Mouse (Mus musculus) embryonic facial prominence, embryonic 15.5 days (tissue): ENCODE measurements around the gene Fam122a. TPM values are rescaled to one million over a fixed set of nuclear protein-coding genes. Genes with fewer than 3 reads are reported as not detected.

Experiments used
- ATAC-seq: fragments of 200-750 bp; cut with Nextera tagmentation; 2 replicates; pipeline ENCODE4 v1.8.0; 2017; ENCODE audit warnings: low read depth, moderate TSS enrichment; ENCODE audit not compliant: insufficient number of reproducible peaks, low FRiP score, low TSS enrichment
- H3K27ac ChIP-seq: fragments of 300-500 bp; sonication (generic); replicated peaks from 2 replicates; pipeline ENCODE4 v1.5.1; 2015; ENCODE audit warnings: mild to moderate bottlenecking, inconsistent platforms
- H3K27me3 ChIP-seq: fragments of 300-500 bp; sonication (generic); 2 replicates; pipeline ENCODE4 v1.6.1; 2015; ENCODE audit warnings: inconsistent platforms
- H3K36me3 ChIP-seq: fragments of 300-500 bp; sonication (generic); 2 replicates; pipeline ENCODE4 v1.6.1; 2015; ENCODE audit warnings: mild to moderate bottlenecking, inconsistent platforms
- H3K4me1 ChIP-seq: fragments of 300-500 bp; sonication (generic); 2 replicates; pipeline ENCODE4 v1.6.1; 2015; ENCODE audit warnings: inconsistent platforms
- H3K4me2 ChIP-seq: fragments of 300-500 bp; sonication (generic); replicated peaks from 2 replicates; pipeline ENCODE4 v1.6.1; 2015; ENCODE audit warnings: mild to moderate bottlenecking, inconsistent platforms
- H3K4me3 ChIP-seq: fragments of 300-500 bp; sonication (generic); replicated peaks from 2 replicates; pipeline ENCODE4 v1.5.1; 2015; ENCODE audit warnings: mild to moderate bottlenecking, inconsistent platforms
- H3K9ac ChIP-seq: fragments of 300-500 bp; sonication (generic); 2 replicates; pipeline ENCODE4 v1.6.1; 2015; ENCODE audit warnings: inconsistent platforms
- H3K9me3 ChIP-seq: fragments of 300-500 bp; sonication (generic); replicated peaks from 2 replicates; pipeline ENCODE4 v1.6.1; 2016; ENCODE audit warnings: inconsistent platforms
- WGBS: fragments of 180-500 bp; shearing (Covaris S2); methylation state at CpG from one replicate; pipeline ENCODE4 v1.1.7; 2015; 5-methylcytosine and 5-hydroxymethylcytosine counted together
- polyA plus RNA-seq: library from polyadenylated mRNA; unstranded; fragments of >200 nt; fragmentation: Nextera tagmentation; extraction: Ambion mirVana; gene quantifications from 2 replicates; pipeline ENCODE4 v1.2.1, GENCODE M21; 2015

Gene Fam122a
- polyA plus RNA-seq = 55.5 and 56.6 TPM in 2 replicates

- Histone ChIP-seq H3K36me3 (no peaks in the 10 kb centered on the region), H3K27me3 (no peaks in the 10 kb centered on the region), H3K4me1 (peaks cover 10% of the 10 kb centered on the region), H3K9ac (peak within 1 kb of the TSS; percentile 91), H3K27ac (peak within 1 kb of the TSS; percentile 93), H3K9me3 (no peaks in the 10 kb centered on the region), H3K4me2 (peak within 1 kb of the TSS; percentile 67), H3K4me3 (peak within 1 kb of the TSS; percentile 67)
- WGBS = under 1% methylated on average over 83 of the region's 92 CpGs
- ATAC-seq = peak; percentile 97
These were observed at the start of gene Fam122a for GRCm38 (mm10) chr19:24476929-24477882. Gene Fam122a, minus strand, starts transcription at chr19:24477356.

GRCm38 (mm10) chr19:24523476-24524313 lies 46.5 kb upstream of the Fam122a start:
- Histone ChIP-seq H3K4me2 (no peak overlapping the region), H3K36me3 (no peaks in the 10 kb centered on the region), H3K9ac (no peak overlapping the region), H3K4me1 (no peaks in the 10 kb centered on the region), H3K27me3 (no peaks in the 10 kb centered on the region), H3K27ac (no peak overlapping the region), H3K4me3 (no peak overlapping the region), H3K9me3 (no peaks in the 10 kb centered on the region)
- no peak for ATAC-seq
- WGBS = 76% methylated on average over 15 of the region's 15 CpGs

GRCm38 (mm10) chr19:24521997-24522396 lies 44.8 kb upstream of the Fam122a start:
- Histone ChIP-seq H3K4me3 (no peak overlapping the region), H3K9ac (no peak overlapping the region), H3K4me2 (no peak overlapping the region), H3K4me1 (no peaks in the 10 kb centered on the region), H3K27ac (no peak overlapping the region), H3K27me3 (no peaks in the 10 kb centered on the region), H3K36me3 (no peaks in the 10 kb centered on the region), H3K9me3 (no peaks in the 10 kb centered on the region)
- no peak for ATAC-seq
- WGBS = 84% methylated on average over 7 of the region's 7 CpGs

GRCm38 (mm10) chr19:24521146-24521545 lies 44.0 kb upstream of the Fam122a start:
- Histone ChIP-seq H3K9me3 (no peaks in the 10 kb centered on the region), H3K27ac (no peak overlapping the region)
- WGBS = 81% methylated on average over 9 of the region's 9 CpGs

GRCm38 (mm10) chr19:24519732-24520409 lies 42.7 kb upstream of the Fam122a start:
- Histone ChIP-seq H3K4me2 (no peak overlapping the region), H3K9ac (no peak overlapping the region), H3K36me3 (no peaks in the 10 kb centered on the region), H3K27ac (no peak overlapping the region), H3K9me3 (no peaks in the 10 kb centered on the region), H3K27me3 (no peaks in the 10 kb centered on the region), H3K4me1 (no peaks in the 10 kb centered on the region), H3K4me3 (no peak overlapping the region)
- no peak for ATAC-seq
- WGBS = 85% methylated on average over 6 of the region's 6 CpGs

More at GRCm38 (mm10) chr19:24521146-24521545, 44.0 kb upstream of the Fam122a start:
- no peak for ATAC-seq
- H3K9ac ChIP-seq = no peak overlapping the region
- no peaks in the 10 kb centered on the region for H3K4me1 ChIP-seq
- no peak overlapping the region for H3K4me3 ChIP-seq
- no peaks in the 10 kb centered on the region for H3K36me3 ChIP-seq
- no peaks in the 10 kb centered on the region for H3K27me3 ChIP-seq
- H3K4me2 ChIP-seq = no peak overlapping the region

- H3K9me3 ChIP-seq = no peaks in the 10 kb centered on the region
- no peaks in the 10 kb centered on the region for H3K36me3 ChIP-seq
- H3K27ac ChIP-seq = no peak overlapping the region
- no peak overlapping the region for H3K4me2 ChIP-seq
- H3K4me3 ChIP-seq = no peak overlapping the region
- H3K9ac ChIP-seq = no peak overlapping the region
- H3K4me1 ChIP-seq = no peaks in the 10 kb centered on the region
- no peaks in the 10 kb centered on the region for H3K27me3 ChIP-seq
- ATAC-seq = no peak
These were observed 41.2 kb upstream of the Fam122a start for GRCm38 (mm10) chr19:24518384-24518783.

GRCm38 (mm10) chr19:24517057-24517456 lies 39.9 kb upstream of the Fam122a start:
- no peaks in the 10 kb centered on the region for H3K4me1 ChIP-seq
- H3K36me3 ChIP-seq = no peaks in the 10 kb centered on the region
- WGBS = 83% methylated on average over 7 of the region's 7 CpGs
- H3K4me2 ChIP-seq = no peak overlapping the region
- H3K9ac ChIP-seq = no peak overlapping the region
- H3K9me3 ChIP-seq = no peaks in the 10 kb centered on the region
- no peak overlapping the region for H3K4me3 ChIP-seq
- H3K27me3 ChIP-seq = no peaks in the 10 kb centered on the region
- no peak overlapping the region for H3K27ac ChIP-seq
- no peak for ATAC-seq

GRCm38 (mm10) chr19:24515941-24516340 lies 38.8 kb upstream of the Fam122a start:
- Histone ChIP-seq H3K9me3 (no peaks in the 10 kb centered on the region), H3K4me2 (no peak overlapping the region), H3K27ac (no peak overlapping the region), H3K27me3 (no peaks in the 10 kb centered on the region), H3K4me1 (no peaks in the 10 kb centered on the region), H3K4me3 (no peak overlapping the region), H3K9ac (no peak overlapping the region), H3K36me3 (no peaks in the 10 kb centered on the region)
- WGBS = 88% methylated on average over 3 of the region's 3 CpGs
- ATAC-seq = no peak

- Histone ChIP-seq H3K9ac (no peak overlapping the region), H3K4me1 (no peaks in the 10 kb centered on the region), H3K4me3 (no peak overlapping the region), H3K9me3 (no peaks in the 10 kb centered on the region), H3K27me3 (no peaks in the 10 kb centered on the region), H3K4me2 (no peak overlapping the region), H3K36me3 (no peaks in the 10 kb centered on the region), H3K27ac (no peak overlapping the region)
- no peak for ATAC-seq
- 79% methylated on average over 15 of the region's 15 CpGs for WGBS
These were observed 37.8 kb upstream of the Fam122a start for GRCm38 (mm10) chr19:24514661-24515642.

GRCm38 (mm10) chr19:24513105-24513843 lies 36.1 kb upstream of the Fam122a start:
- Histone ChIP-seq H3K4me3 (no peak overlapping the region), H3K9ac (no peak overlapping the region), H3K4me2 (no peak overlapping the region), H3K27me3 (no peaks in the 10 kb centered on the region), H3K4me1 (no peaks in the 10 kb centered on the region), H3K27ac (no peak overlapping the region), H3K36me3 (no peaks in the 10 kb centered on the region), H3K9me3 (no peaks in the 10 kb centered on the region)
- ATAC-seq = no peak
- 85% methylated on average over 20 of the region's 20 CpGs for WGBS
